Mouse (Mus musculus) embryonic facial prominence, embryonic 11.5 days (tissue): Measurements from ENCODE around the gene Lypd5. TPM values are rescaled to one million over a fixed set of nuclear protein-coding genes. Genes with fewer than 3 reads are reported as not detected.

ENCODE experiments used
- ATAC-seq: fragments of 200-750 bp; cut with Nextera tagmentation; replicated peaks from 2 replicates; pipeline ENCODE4 v1.8.0; 2017; ENCODE audit warnings: low read depth; ENCODE audit not compliant: insufficient number of reproducible peaks, low FRiP score, low TSS enrichment
- DNase-seq: peaks from one replicate; pipeline ENCODE4 v3.0.0-alpha.2; 2015; ENCODE audit warnings: low spot score
- H3K27ac ChIP-seq: fragments of 300-500 bp; sonication (generic); replicated peaks from 2 replicates; pipeline ENCODE4 v1.5.1; 2014; ENCODE audit warnings: mild to moderate bottlenecking, low read depth, low read length, control low read depth
- H3K27me3 ChIP-seq: fragments of 300-500 bp; sonication (generic); 2 replicates; pipeline ENCODE4 v1.6.1; 2014; ENCODE audit warnings: mild to moderate bottlenecking, low read length, moderate library complexity, mixed read lengths; ENCODE audit not compliant: control insufficient read depth, insufficient read depth
- H3K36me3 ChIP-seq: fragments of 300-500 bp; sonication (generic); replicated peaks from 2 replicates; pipeline ENCODE4 v1.6.1; 2014; ENCODE audit warnings: low read depth, mild to moderate bottlenecking, low read length, moderate library complexity, mixed read lengths; ENCODE audit not compliant: control insufficient read depth, insufficient read depth
- H3K4me1 ChIP-seq: fragments of 300-500 bp; sonication (generic); 2 replicates; pipeline ENCODE4 v1.6.1; 2014; ENCODE audit warnings: low read length, mixed read lengths; ENCODE audit not compliant: control insufficient read depth, insufficient read depth
- H3K4me2 ChIP-seq: fragments of 300-500 bp; sonication (generic); 2 replicates; pipeline ENCODE4 v1.6.1; 2014; ENCODE audit warnings: low read depth, mild to moderate bottlenecking, control low read depth, low read length, moderate library complexity
- H3K4me3 ChIP-seq: fragments of 300-500 bp; sonication (generic); 2 replicates; pipeline ENCODE4 v1.5.1; 2014; ENCODE audit warnings: low read depth, low read length, control low read depth
- H3K9ac ChIP-seq: fragments of 300-500 bp; sonication (generic); replicated peaks from 2 replicates; pipeline ENCODE4 v1.6.1; 2014; ENCODE audit warnings: mild to moderate bottlenecking, control low read depth, low read length
- H3K9me3 ChIP-seq: fragments of 300-500 bp; sonication (generic); replicated peaks from 2 replicates; pipeline ENCODE4 v1.6.1; 2016; ENCODE audit warnings: mild to moderate bottlenecking, low read length, inconsistent platforms, mixed read lengths; ENCODE audit not compliant: control insufficient read depth
- WGBS: fragments of 180-500 bp; shearing (Covaris S2); extraction: QIAGEN DNeasy Blood & Tissue Kit; methylation state at CpG from one replicate; pipeline ENCODE4 v1.1.7; 2014; 5-methylcytosine and 5-hydroxymethylcytosine counted together
- polyA plus RNA-seq: library from polyadenylated mRNA; unstranded; fragments of >200 nt; fragmentation: Nextera tagmentation; extraction: Ambion mirVana; gene quantifications from 2 replicates; pipeline ENCODE4 v1.2.1, GENCODE M21; 2014

The Lypd5 gene
- polyA plus RNA-seq, 1 experiment from 2014 or later = not detected

- ATAC-seq = no peak
- no peaks in the 10 kb centered on the region for H3K36me3 ChIP-seq
- H3K27me3 ChIP-seq = no peaks in the 10 kb centered on the region
- no peaks in the 10 kb centered on the region for H3K9me3 ChIP-seq
- no peak overlapping the region for H3K4me2 ChIP-seq
- no peaks in the 10 kb centered on the region for H3K4me1 ChIP-seq
- H3K9ac ChIP-seq = no peak overlapping the region
- no peak for DNase-seq
- 61% methylated on average over 7 of the region's 7 CpGs for WGBS
- H3K4me3 ChIP-seq = no peak overlapping the region
- H3K27ac ChIP-seq = no peak overlapping the region
Measured at GRCm38 (mm10) chr7:24343701-24344272, 5.2 kb upstream of the Lypd5 start.

- H3K36me3 ChIP-seq = no peaks in the 10 kb centered on the region
- no peaks in the 10 kb centered on the region for H3K27me3 ChIP-seq
- no peak overlapping the region for H3K27ac ChIP-seq
- H3K9ac ChIP-seq = no peak overlapping the region
- 60% methylated on average over 5 of the region's 5 CpGs for WGBS
- H3K9me3 ChIP-seq = no peaks in the 10 kb centered on the region
- DNase-seq (no peak), ATAC-seq (no peak)
- H3K4me3 ChIP-seq = no peak overlapping the region
- H3K4me1 ChIP-seq = no peaks in the 10 kb centered on the region
- no peak overlapping the region for H3K4me2 ChIP-seq
Measured at GRCm38 (mm10) chr7:24346444-24346843, 2.6 kb upstream of the Lypd5 start.

GRCm38 (mm10) chr7:24355646-24356045 lies 6.7 kb downstream of the Lypd5 start:
- H3K36me3 ChIP-seq = no peaks in the 10 kb centered on the region
- no peak overlapping the region for H3K9ac ChIP-seq
- H3K4me1 ChIP-seq = no peaks in the 10 kb centered on the region
- H3K4me3 ChIP-seq = no peak overlapping the region
- no peak overlapping the region for H3K27ac ChIP-seq
- no peak for DNase-seq
- no peaks in the 10 kb centered on the region; the same call in 1 of the 2 replicates for H3K27me3 ChIP-seq
- H3K9me3 ChIP-seq = no peaks in the 10 kb centered on the region
- H3K4me2 ChIP-seq = no peak overlapping the region
- 87% methylated on average over 6 of the region's 6 CpGs for WGBS
- ATAC-seq = no peak

- 75% methylated on average over 10 of the region's 10 CpGs for WGBS
- no peak overlapping the region for H3K27ac ChIP-seq
- no peaks in the 10 kb centered on the region; the same call in 1 of the 2 replicates for H3K27me3 ChIP-seq
- H3K9me3 ChIP-seq = no peaks in the 10 kb centered on the region
- no peak overlapping the region for H3K4me2 ChIP-seq
- DNase-seq (no peak), ATAC-seq (no peak)
- no peaks in the 10 kb centered on the region for H3K4me1 ChIP-seq
- H3K4me3 ChIP-seq = no peak overlapping the region
- no peaks in the 10 kb centered on the region for H3K36me3 ChIP-seq
- H3K9ac ChIP-seq = no peak overlapping the region
Measured at GRCm38 (mm10) chr7:24356081-24356480, 7.1 kb downstream of the Lypd5 start.

- Histone ChIP-seq H3K4me2 (no peak overlapping the region), H3K4me1 (no peaks in the 10 kb centered on the region), H3K27me3 (no peaks in the 10 kb centered on the region), H3K36me3 (no peaks in the 10 kb centered on the region), H3K27ac (no peak overlapping the region), H3K9ac (no peak overlapping the region), H3K9me3 (no peaks in the 10 kb centered on the region), H3K4me3 (no peak overlapping the region)
- 52% methylated on average over 4 of the region's 4 CpGs for WGBS
- DNase-seq (no peak), ATAC-seq (no peak)
Measured at GRCm38 (mm10) chr7:24357899-24358298, 8.9 kb downstream of the Lypd5 start.

GRCm38 (mm10) chr7:24359269-24359668 lies 10.3 kb downstream of the Lypd5 start:
- DNase-seq (peak; percentile 76), ATAC-seq (no peak)
- WGBS = 33% methylated on average over 9 of the region's 9 CpGs
- H3K27ac ChIP-seq = no peak overlapping the region
- no peaks in the 10 kb centered on the region for H3K9me3 ChIP-seq
- H3K36me3 ChIP-seq = no peaks in the 10 kb centered on the region
- H3K27me3 ChIP-seq = no peaks in the 10 kb centered on the region
- no peaks in the 10 kb centered on the region for H3K4me1 ChIP-seq
- no peak overlapping the region for H3K9ac ChIP-seq
- no peak overlapping the region for H3K4me2 ChIP-seq
- H3K4me3 ChIP-seq = no peak overlapping the region

- Histone ChIP-seq H3K36me3 (no peaks in the 10 kb centered on the region), H3K27me3 (no peaks in the 10 kb centered on the region), H3K4me2 (no peak overlapping the region), H3K4me3 (no peak overlapping the region), H3K9ac (no peak overlapping the region), H3K4me1 (no peaks in the 10 kb centered on the region), H3K9me3 (no peaks in the 10 kb centered on the region), H3K27ac (no peak overlapping the region)
- ATAC-seq (no peak), DNase-seq (no peak)
- 66% methylated on average over 4 of the region's 4 CpGs for WGBS
Measured at GRCm38 (mm10) chr7:24361001-24361400, 12.0 kb downstream of the Lypd5 start.

- no peak overlapping the region for H3K27ac ChIP-seq
- H3K36me3 ChIP-seq = no peaks in the 10 kb centered on the region
- H3K9me3 ChIP-seq = no peaks in the 10 kb centered on the region
- no peak for ATAC-seq
- no peak overlapping the region for H3K9ac ChIP-seq
- DNase-seq = peak; percentile 45
- 21% methylated on average over 6 of the region's 7 CpGs for WGBS
- no peak overlapping the region for H3K4me2 ChIP-seq
- no peaks in the 10 kb centered on the region for H3K27me3 ChIP-seq
- no peak overlapping the region for H3K4me3 ChIP-seq
- no peaks in the 10 kb centered on the region for H3K4me1 ChIP-seq
Measured at GRCm38 (mm10) chr7:24363228-24363627, 14.2 kb downstream of the Lypd5 start.
